8 mouse cellular contexts compared by ENCODE assay signal in the genomic region with DNA sequence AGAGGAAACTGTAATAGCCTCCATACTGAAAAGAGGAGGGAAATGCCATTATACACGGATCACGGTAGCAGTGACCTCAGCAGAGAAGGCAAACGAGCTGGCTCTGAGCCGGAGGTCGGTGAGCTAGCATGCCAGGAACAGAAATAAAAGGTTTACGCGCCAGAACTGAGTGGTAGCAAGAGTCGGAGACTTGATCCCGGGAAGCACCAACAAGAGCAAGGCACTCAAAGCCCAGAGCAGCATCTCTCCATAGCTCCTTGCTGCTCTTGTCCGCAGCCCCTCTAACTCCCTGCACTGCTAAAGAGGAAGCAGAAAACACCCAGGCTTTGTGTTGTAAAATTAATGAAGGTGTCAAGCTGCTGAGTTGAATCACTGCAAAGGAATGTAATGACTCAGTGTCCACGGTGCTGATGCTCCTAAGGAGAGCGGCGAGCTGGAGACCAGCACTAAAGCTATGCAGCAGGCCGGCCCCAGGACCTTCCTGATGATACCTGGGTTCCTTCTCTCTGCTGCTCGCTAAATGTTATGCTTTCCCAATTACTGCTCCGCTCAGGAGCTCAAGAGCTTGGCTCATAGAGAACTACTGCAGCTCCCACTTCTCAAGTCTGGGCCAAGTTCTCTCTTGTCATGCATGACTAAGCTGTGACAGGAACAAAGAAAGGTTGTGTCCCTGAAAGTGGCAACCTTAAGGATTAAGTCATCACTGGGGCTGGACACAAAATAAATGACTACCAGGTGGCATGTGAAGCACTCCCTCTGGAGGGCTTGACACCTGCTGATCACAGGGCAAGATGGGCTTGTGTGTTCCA. TPM values are rescaled to one million over a fixed set of nuclear protein-coding genes. Genes with fewer than 3 reads are reported as not detected.
A peak's percentile ranks its signal among the peaks of the same experiment; 100 is the strongest.
DNase-seq lines count a peak whose midpoint lies in the region; ATAC-seq lines count a peak whose summit lies in the region.

No protein-coding gene starts in this region.

- DNase-seq in 3T3-L1 (ENCODE audit: low read depth, low spot score) (peak; percentile 89), ZHBTc4 (ENCODE audit: low read depth, low spot score) (peak; percentile 47)
- DNase-seq in kidney, adult 8-10 months: peak; percentile 50 to 53
- DNase-seq in lung, postnatal 25 days (ENCODE audit: low spot score): peak; percentile 28
- DNase-seq in thymus, postnatal 25 days: no peak
- no peak for DNase-seq in gastrocnemius, postnatal 10 days
- DNase-seq in left cerebral cortex, adult 8-10 months (ENCODE audit: low spot score in 2 of 2): no peak

- ATAC-seq in granulocyte monocyte progenitor cell, adult 5-6 weeks (replicated peaks; ENCODE audit: poor library complexity, severe bottlenecking): peak; percentile 28

RNA-seq across cellular contexts. Expression of a gene that starts 50.1 kb away (rescaled TPM):
- total RNA-seq in granulocyte monocyte progenitor cell, adult 5-6 weeks (2014; fragmentation: Nextera tagmentation): 12.0 and 19.9 TPM in 2 replicates
- 12.5 and 13.6 TPM in 2 replicates for total RNA-seq in granulocyte monocyte progenitor cell, adult 5-6 weeks (2017)
- total RNA-seq in gastrocnemius, postnatal 10 days (2021): 10 to 100 TPM; 23.2 to 26.5 TPM
- total RNA-seq in left cerebral cortex, adult 8-10 months (2022): 10 to 100 TPM; 51.7 to 61.3 (median 59.2) TPM

RNA-seq across cellular contexts. Expression of a gene that starts 54.4 kb away (rescaled TPM):
- total RNA-seq in granulocyte monocyte progenitor cell, adult 5-6 weeks (2014; fragmentation: Nextera tagmentation): 20.7 and 24.6 TPM in 2 replicates
- 20.3 and 26.8 TPM in 2 replicates for total RNA-seq in granulocyte monocyte progenitor cell, adult 5-6 weeks (2017)
- total RNA-seq in gastrocnemius, postnatal 10 days (2021): 10 to 100 TPM; 36.3 to 39.5 TPM
- 10 to 100 TPM; 55.8 to 62.6 (median 58.1) TPM for total RNA-seq in left cerebral cortex, adult 8-10 months (2022)

Comparison
In these comparisons a context has a peak if more than half of its experiments do, and no peak if none do; other contexts are left out.
1. DNase-seq: peak in 3T3-L1 (single experiment), ZHBTc4 (single experiment), kidney, adult 8-10 months (2 of 2) and lung, postnatal 25 days (single experiment); none in thymus, postnatal 25 days (single experiment), gastrocnemius, postnatal 10 days (single experiment) and left cerebral cortex, adult 8-10 months (0 of 2).